8 mouse cellular contexts compared by ENCODE assay signal in genomic region chrX:74428826-74429276, GRCm38 (mm10). TPM values are rescaled to one million over a fixed set of nuclear protein-coding genes. Genes with fewer than 3 reads are reported as not detected.
A peak's percentile ranks its signal among the peaks of the same experiment; 100 is the strongest.
DNase-seq lines count a peak whose midpoint lies in the region; ATAC-seq and TF ChIP-seq lines count a peak whose summit lies in the region.

Gene G6pdx, minus strand, starts transcription at chrX:74429194.

- H3K9me3 ChIP-seq in MEL (replicated peaks; ENCODE audit: insufficient read depth, low read length) = no peaks in the 10 kb centered on the region
- no peaks in the 10 kb centered on the region for H3K9me3 ChIP-seq in lung, embryonic 16.5 days (ENCODE audit: control insufficient read depth, low read length)

- H3K27me3 ChIP-seq in MEL (ENCODE audit: control insufficient read depth in 1 of 2, insufficient read depth in 2 of 2, low read length in 2 of 2) = no peaks in the 10 kb centered on the region
- H3K27me3 ChIP-seq in cerebellum, adult 2 months (ENCODE audit: control insufficient read depth, insufficient read depth, low read length) = no peaks in the 10 kb centered on the region
- H3K27me3 ChIP-seq in lung, embryonic 16.5 days (ENCODE audit: control insufficient read depth, insufficient read depth, low read depth, low read length) = no peaks in the 10 kb centered on the region

- DNase-seq in MEL (ENCODE audit: low read depth, low spot score) = peak; percentile 92
- peak; percentile 88 for DNase-seq in cerebellum, adult 2 months
- peak; percentile 81 for DNase-seq in forelimb bud, embryonic 11.5 days (ENCODE audit: low read depth, low spot score)
- DNase-seq in layer of hippocampus, adult 9-10 months (ENCODE audit: low spot score) = peak; percentile 71
- peak; percentile 65 for DNase-seq in ovary, postnatal 10 days (ENCODE audit: low spot score)
- DNase-seq in thymus, postnatal 10 days (ENCODE audit: low spot score in 2 of 2) = peak; percentile 86 to 88

- peak in 1 of 2 experiments; percentile 86; a peak in 2 of 4 replicates for TF ChIP-seq POLR2A in MEL (IDR thresholded peaks at IDR 0.05; ENCODE audit: control insufficient read depth in 1 of 2, insufficient read depth in 1 of 2, low read depth in 1 of 2, low read length in 2 of 2, poor library complexity in 1 of 2)
- TF ChIP-seq POLR2A in cerebellum, adult 2 months (IDR thresholded peaks at IDR 0.05; ENCODE audit: borderline replicate concordance, insufficient read depth, low read length) = peak; percentile 67; the same call in 1 of the 2 replicates

- peak within 1 kb of the TSS; percentile 60 for H3K4me2 ChIP-seq in lung, embryonic 16.5 days (ENCODE audit: low read depth, low read length)

- H3K79me2 ChIP-seq in MEL (ENCODE audit: control insufficient read depth, insufficient read depth, low read length, poor library complexity) = peaks cover 9% of the 10 kb centered on the region

- TF ChIP-seq EP300 in MEL (IDR thresholded peaks at IDR 0.05; ENCODE audit: low read depth in 1 of 2, low read length in 2 of 2) = no peak

- peaks cover 3 to 28% of the 10 kb centered on the region in 2 experiments; a peak in 3 of 4 replicates for H3K4me1 ChIP-seq in MEL (ENCODE audit: control insufficient read depth in 1 of 2, insufficient read depth in 2 of 2, low read length in 2 of 2)
- H3K4me1 ChIP-seq in cerebellum, adult 2 months (ENCODE audit: control insufficient read depth, insufficient read depth, low read length) = peaks cover 3% of the 10 kb centered on the region; the same call in 1 of the 2 replicates
- peaks cover 3% of the 10 kb centered on the region for H3K4me1 ChIP-seq in lung, embryonic 16.5 days (replicated peaks; ENCODE audit: control insufficient read depth, insufficient read depth, low read length)

- TF ChIP-seq RAD21 in MEL (IDR thresholded peaks at IDR 0.05; ENCODE audit: low read depth, low read length) = no peak

- peak within 1 kb of the TSS; percentile 90 to 93 for H3K4me3 ChIP-seq in MEL (ENCODE audit: control insufficient read depth in 1 of 2, insufficient read depth in 1 of 2, low read depth in 2 of 2, low read length in 2 of 2)
- peak within 1 kb of the TSS; percentile 86 for H3K4me3 ChIP-seq in cerebellum, adult 2 months (replicated peaks; ENCODE audit: insufficient read depth, low read depth, low read length)
- peak within 1 kb of the TSS; percentile 65 for H3K4me3 ChIP-seq in lung, embryonic 16.5 days (ENCODE audit: low read length)

- TF ChIP-seq CTCF in MEL (IDR thresholded peaks at IDR 0.05 in 2 of 3, conservative IDR thresholded peaks at IDR 0.05 in 1 of 3; ENCODE audit: control insufficient read depth in 1 of 3, insufficient read depth in 1 of 3, low read depth in 2 of 3, low read length in 3 of 3, poor library complexity in 1 of 3, severe bottlenecking in 1 of 3) = no peak
- no peak for TF ChIP-seq CTCF in cerebellum, adult 2 months (IDR thresholded peaks at IDR 0.05; ENCODE audit: borderline replicate concordance, insufficient read depth, low read depth, low read length)

- 4% methylated on average over 25 of the region's 25 CpGs for WGBS in cerebellum, adult 2 months
- 22% methylated on average over 20 of the region's 25 CpGs for WGBS in lung, embryonic 16.5 days

- peak; percentile 79 to 81 for ATAC-seq in hematopoietic stem cell, adult 5-6 weeks (replicated peaks in 1 of 2; ENCODE audit: insufficient read depth in 1 of 2, low FRiP score in 2 of 2, low TSS enrichment in 1 of 2, low read depth in 1 of 2, poor library complexity in 2 of 2, severe bottlenecking in 2 of 2)
- ATAC-seq in lung, embryonic 16.5 days (ENCODE audit: low read depth) = peak; percentile 88

- H3K27ac ChIP-seq in MEL (ENCODE audit: control insufficient read depth, low read depth, low read length) = peak within 1 kb of the TSS; percentile 93
- peak within 1 kb of the TSS; percentile 75 for H3K27ac ChIP-seq in cerebellum, adult 2 months (ENCODE audit: insufficient read depth, low read length)
- H3K27ac ChIP-seq in lung, embryonic 16.5 days (ENCODE audit: low read length) = peak within 1 kb of the TSS; percentile 93

- H3K9ac ChIP-seq in MEL (ENCODE audit: control insufficient read depth, low read depth, low read length, poor library complexity, severe bottlenecking) = peak within 1 kb of the TSS; percentile 95
- peak within 1 kb of the TSS; percentile 73 for H3K9ac ChIP-seq in lung, embryonic 16.5 days (ENCODE audit: low read length)

- peaks cover 0 to 33% of the 10 kb centered on the region in 2 experiments; a peak in 3 of 4 replicates for H3K36me3 ChIP-seq in MEL (ENCODE audit: control insufficient read depth in 1 of 2, insufficient read depth in 2 of 2, low read length in 2 of 2)
- H3K36me3 ChIP-seq in lung, embryonic 16.5 days (ENCODE audit: control insufficient read depth, insufficient read depth, low read length) = no peaks in the 10 kb centered on the region

TF ChIP-seq in MEL, 35 proteins besides CTCF, POLR2A, EP300 and RAD21:
- TF ChIP-seq ZNF384 (IDR thresholded peaks at IDR 0.05; ENCODE audit: low read depth, low read length) (no peak), BHLHE40 (IDR thresholded peaks at IDR 0.05; ENCODE audit: borderline replicate concordance, low read depth, low read length) (no peak), ETS1 (IDR thresholded peaks at IDR 0.05; ENCODE audit: low read depth, low read length) (no peak), TCF12 (IDR thresholded peaks at IDR 0.05; ENCODE audit: low read depth, low read length) (peak; percentile 19; the same call in 1 of the 2 replicates), CHD2 (IDR thresholded peaks at IDR 0.05; ENCODE audit: low read length) (no peak), CHD1 (IDR thresholded peaks at IDR 0.05; ENCODE audit: low read depth, low read length) (no peak), MAX (IDR thresholded peaks at IDR 0.05; ENCODE audit: low read length) (peak; percentile 41; the same call in 1 of the 2 replicates), NELFE (IDR thresholded peaks at IDR 0.05; ENCODE audit: low read depth, low read length) (peak; percentile 84), ZC3H11A (IDR thresholded peaks at IDR 0.05; ENCODE audit: low read depth, low read length) (no peak), MEF2A (IDR thresholded peaks at IDR 0.05; ENCODE audit: extremely low read depth, insufficient replicate concordance, low read depth, low read length, poor library complexity, severe bottlenecking) (no peak), TBP (IDR thresholded peaks at IDR 0.05; ENCODE audit: low read depth, low read length) (peak; percentile 91), JUND (IDR thresholded peaks at IDR 0.05; ENCODE audit: low read depth, low read length) (no peak), MYC (IDR thresholded peaks at IDR 0.05; ENCODE audit: low read depth, low read length) (no peak), E2F4 (IDR thresholded peaks at IDR 0.05; ENCODE audit: borderline replicate concordance, low read depth, low read length) (no peak), ZMIZ1 (IDR thresholded peaks at IDR 0.05; ENCODE audit: low read depth, low read length) (0 out of 2 replicates have a peak, but pooled peaks have one; percentile 45), POLR2AphosphoS5 (IDR thresholded peaks at IDR 0.05; ENCODE audit: borderline replicate concordance, low read depth, low read length) (no peak), ELF1 (IDR thresholded peaks at IDR 0.05; ENCODE audit: low read depth, low read length) (no peak; the same call in 1 of the 2 replicates), TAL1 (IDR thresholded peaks at IDR 0.05; ENCODE audit: low read length) (no peak), SIN3A (IDR thresholded peaks at IDR 0.05; ENCODE audit: low read length) (no peak), USF1 (IDR thresholded peaks at IDR 0.05; ENCODE audit: low read depth, low read length) (no peak), ZKSCAN1 (IDR thresholded peaks at IDR 0.05; ENCODE audit: low read depth, low read length) (no peak), KAT2A (conservative IDR thresholded peaks at IDR 0.05; ENCODE audit: low read depth, low read length) (no peak), POLR2AphosphoS2 (IDR thresholded peaks at IDR 0.05; ENCODE audit: low read length) (0 out of 2 replicates have a peak, but pooled peaks have one; percentile 6), UBTF (IDR thresholded peaks at IDR 0.05; ENCODE audit: borderline replicate concordance, insufficient read depth, low read depth, low read length) (no peak), GATA1 (IDR thresholded peaks at IDR 0.05; ENCODE audit: low read depth, low read length) (no peak), MXI1 (IDR thresholded peaks at IDR 0.05; ENCODE audit: low read depth, low read length) (0 out of 2 replicates have a peak, but pooled peaks have one; percentile 14), RCOR1 (IDR thresholded peaks at IDR 0.05; ENCODE audit: low read depth, low read length) (no peak), SMC3 (IDR thresholded peaks at IDR 0.05; ENCODE audit: low read depth, low read length) (no peak), MAZ (IDR thresholded peaks at IDR 0.05; ENCODE audit: low read depth, low read length) (0 out of 2 replicates have a peak, but pooled peaks have one; percentile 56), MYB (IDR thresholded peaks at IDR 0.05; ENCODE audit: low read depth, low read length) (no peak), HCFC1 (IDR thresholded peaks at IDR 0.05; ENCODE audit: low read depth, low read length) (peak; percentile 57; the same call in 1 of the 2 replicates), GABPA (IDR thresholded peaks at IDR 0.05; ENCODE audit: low read depth, low read length) (no peak), MAFK (IDR thresholded peaks at IDR 0.05; ENCODE audit: borderline replicate concordance, low read depth, low read length) (no peak), USF2 (IDR thresholded peaks at IDR 0.05; ENCODE audit: borderline replicate concordance in 1 of 2, insufficient read depth in 1 of 2, low read depth in 1 of 2, low read length in 2 of 2) (no peak), NRF1 (IDR thresholded peaks at IDR 0.05; ENCODE audit: insufficient read depth, low read depth, low read length, poor library complexity, severe bottlenecking) (peak; percentile 71)

RNA-seq across cellular contexts. Expression of gene G6pdx, which starts in this region (rescaled TPM):
- 27.9 and 37.0 TPM in 2 replicates for total RNA-seq in MEL (2012; rRNA removed)
- 10 to 100 TPM in 1 of 2 experiments, not detected in 1; 54.1 TPM for polyA plus RNA-seq in MEL (2012; ENCODE audit: insufficient read depth in 1 of 2, insufficient read length in 2 of 2, low read depth in 1 of 2, low replicate concordance in 2 of 2, missing spikeins in 1 of 2)
- 64.7 and 65.4 TPM in 2 replicates for polyA plus RNA-seq in cerebellum, adult 2 months (2012; rRNA removed)
- total RNA-seq in hematopoietic stem cell, adult 5-6 weeks (2017) = 54.5 and 63.1 TPM in 2 replicates
- polyA plus RNA-seq in lung, embryonic 16.5 days (2015; fragmentation: Nextera tagmentation; extraction: Ambion mirVana) = 44.1 and 51.2 TPM in 2 replicates

Comparison
In these comparisons a context has a peak if more than half of its experiments do, and no peak if none do; other contexts are left out.
1. Peak in every context shown above with its lines: DNase-seq, ATAC-seq, H3K4me3 ChIP-seq and H3K27ac ChIP-seq.